Mouse (Mus musculus) ES-E14 (cell line): ENCODE measurements at regions not wholly inside any gene's neighbourhood (a gene's known extent, or its start where the extent isn't known, plus 50 kb on each side); places are given as distances from the start of the nearest gene placed in this dataset.

Experiments used
- CHD2 ChIP-seq: IDR thresholded peaks from 2 replicates; pipeline ENCODE4 v1.6.1; 2014; ENCODE audit warnings: mild to moderate bottlenecking, low read depth, low read length, inconsistent platforms
- MAFK ChIP-seq: IDR thresholded peaks from 2 replicates; pipeline ENCODE4 v1.6.1; 2014; ENCODE audit warnings: mild to moderate bottlenecking, low read depth, low read length, inconsistent platforms; ENCODE audit not compliant: insufficient read depth

- TF ChIP-seq MAFK, result no peak
- no peak for TF ChIP-seq CHD2
These were observed 76.6 kb upstream of the Haao start for GRCm38 (mm10) chr17:83924259-83924922.
